Mouse (Mus musculus) neural tube, embryonic 15.5 days (tissue): ENCODE results near the gene Alox8. TPM values are rescaled to one million over a fixed set of nuclear protein-coding genes. Genes with fewer than 3 reads are reported as not detected.
A peak's percentile ranks its signal among the peaks of the same experiment; 100 is the strongest.

ENCODE experiments used
- ATAC-seq: fragments of 200-750 bp; cut with Nextera tagmentation; 2 replicates; pipeline ENCODE4 v1.8.0; 2017; ENCODE audit warnings: mild to moderate bottlenecking, moderate TSS enrichment, moderate library complexity; ENCODE audit not compliant: low FRiP score
- H3K27ac ChIP-seq: fragments of 300-500 bp; sonication (generic); replicated peaks from 2 replicates; pipeline ENCODE4 v1.5.1; 2015; ENCODE audit warnings: mild to moderate bottlenecking, inconsistent platforms
- H3K27me3 ChIP-seq: fragments of 300-500 bp; sonication (generic); replicated peaks from 2 replicates; pipeline ENCODE4 v1.6.1; 2015; ENCODE audit warnings: inconsistent platforms
- H3K36me3 ChIP-seq: fragments of 300-500 bp; sonication (generic); 2 replicates; pipeline ENCODE4 v1.6.1; 2015; ENCODE audit warnings: inconsistent platforms
- H3K4me1 ChIP-seq: fragments of 300-500 bp; sonication (generic); 2 replicates; pipeline ENCODE4 v1.6.1; 2015; ENCODE audit warnings: inconsistent platforms
- H3K4me2 ChIP-seq: fragments of 300-500 bp; sonication (generic); 2 replicates; pipeline ENCODE4 v1.6.1; 2015; ENCODE audit warnings: inconsistent platforms, mild to moderate bottlenecking, moderate library complexity
- H3K4me3 ChIP-seq: fragments of 300-500 bp; sonication (generic); replicated peaks from 2 replicates; pipeline ENCODE4 v1.5.1; 2015; ENCODE audit warnings: mild to moderate bottlenecking, inconsistent platforms
- H3K9ac ChIP-seq: fragments of 300-500 bp; sonication (generic); replicated peaks from 2 replicates; pipeline ENCODE4 v1.6.1; 2015; ENCODE audit warnings: mild to moderate bottlenecking, inconsistent platforms
- H3K9me3 ChIP-seq: fragments of 300-500 bp; sonication (generic); replicated peaks from 2 replicates; pipeline ENCODE4 v1.6.1; 2016; ENCODE audit warnings: inconsistent platforms
- WGBS: fragments of 180-500 bp; shearing (Covaris S2); methylation state at CpG from one replicate; pipeline ENCODE4 v1.1.7; 2015; ENCODE audit warnings: mixed read lengths; 5-methylcytosine and 5-hydroxymethylcytosine counted together
- polyA plus RNA-seq: library from polyadenylated mRNA; unstranded; fragments of >200 nt; fragmentation: Nextera tagmentation; extraction: Ambion mirVana; gene quantifications from 2 replicates; pipeline ENCODE4 v1.2.1, GENCODE M21; 2015

The Alox8 gene
- polyA plus RNA-seq, 1 experiment from 2014 or later = 0.36 TPM

- H3K27ac ChIP-seq = no peak overlapping the region
- ATAC-seq = no peak
- H3K36me3 ChIP-seq = no peaks in the 10 kb centered on the region
- WGBS = 90% methylated on average over 3 of the region's 3 CpGs
- no peak overlapping the region for H3K4me2 ChIP-seq
- no peak overlapping the region for H3K9ac ChIP-seq
- no peaks in the 10 kb centered on the region for H3K27me3 ChIP-seq
- H3K4me1 ChIP-seq = no peaks in the 10 kb centered on the region
- H3K4me3 ChIP-seq = no peak overlapping the region
- no peaks in the 10 kb centered on the region for H3K9me3 ChIP-seq
Observed at GRCm38 (mm10) chr11:69178525-69178924, 19.1 kb downstream of the Alox8 start.

- no peak overlapping the region for H3K27ac ChIP-seq
- no peak overlapping the region for H3K9ac ChIP-seq
- H3K36me3 ChIP-seq = no peaks in the 10 kb centered on the region
- no peak for ATAC-seq
- H3K4me3 ChIP-seq = no peak overlapping the region
- H3K4me2 ChIP-seq = no peak overlapping the region
- no peaks in the 10 kb centered on the region for H3K27me3 ChIP-seq
- WGBS = 90% methylated on average over 7 of the region's 7 CpGs
- no peaks in the 10 kb centered on the region for H3K9me3 ChIP-seq
- no peaks in the 10 kb centered on the region for H3K4me1 ChIP-seq
Observed at GRCm38 (mm10) chr11:69174722-69175121, 22.9 kb downstream of the Alox8 start.

- no peaks in the 10 kb centered on the region for H3K27me3 ChIP-seq
- H3K27ac ChIP-seq = no peak overlapping the region
- no peak overlapping the region for H3K4me3 ChIP-seq
- no peaks in the 10 kb centered on the region for H3K36me3 ChIP-seq
- 87% methylated on average over 2 of the region's 2 CpGs for WGBS
- H3K4me2 ChIP-seq = no peak overlapping the region
- H3K9me3 ChIP-seq = no peaks in the 10 kb centered on the region
- H3K9ac ChIP-seq = no peak overlapping the region
- ATAC-seq = no peak
- no peaks in the 10 kb centered on the region for H3K4me1 ChIP-seq
Observed at GRCm38 (mm10) chr11:69172606-69173005, 25.0 kb downstream of the Alox8 start.

GRCm38 (mm10) chr11:69171626-69172025, 26.0 kb downstream of the Alox8 start:
- no peak for ATAC-seq
- WGBS = 29% methylated on average over 7 of the region's 7 CpGs

GRCm38 (mm10) chr11:69169313-69169712, 28.3 kb downstream of the Alox8 start:
- H3K4me2 ChIP-seq = no peak overlapping the region
- WGBS = 86% methylated on average over 12 of the region's 12 CpGs
- no peak overlapping the region for H3K4me3 ChIP-seq
- no peaks in the 10 kb centered on the region for H3K9me3 ChIP-seq
- H3K9ac ChIP-seq = no peak overlapping the region
- ATAC-seq = no peak
- no peaks in the 10 kb centered on the region for H3K36me3 ChIP-seq
- no peaks in the 10 kb centered on the region for H3K4me1 ChIP-seq
- no peak overlapping the region for H3K27ac ChIP-seq
- H3K27me3 ChIP-seq = no peaks in the 10 kb centered on the region

More at GRCm38 (mm10) chr11:69171626-69172025, 26.0 kb downstream of the Alox8 start:
- no peak overlapping the region for H3K27ac ChIP-seq
- no peaks in the 10 kb centered on the region for H3K27me3 ChIP-seq
- no peaks in the 10 kb centered on the region for H3K36me3 ChIP-seq
- H3K4me2 ChIP-seq = no peak overlapping the region
- H3K4me3 ChIP-seq = no peak overlapping the region
- H3K9me3 ChIP-seq = no peaks in the 10 kb centered on the region
- no peak overlapping the region for H3K9ac ChIP-seq
- no peaks in the 10 kb centered on the region for H3K4me1 ChIP-seq

- peaks cover 8% of the 10 kb centered on the region for H3K4me1 ChIP-seq
Observed at GRCm38 (mm10) chr11:69156800-69157199, 40.8 kb downstream of the Alox8 start, which contains the start of gene Alox12b. Gene Alox12b, plus strand, starts transcription at chr11:69156989.

GRCm38 (mm10) chr11:69155351-69155750, 42.3 kb downstream of the Alox8 start:
- Histone ChIP-seq H3K4me1 (peaks cover 15% of the 10 kb centered on the region), H3K36me3 (no peaks in the 10 kb centered on the region), H3K27ac (no peak overlapping the region), H3K27me3 (peaks cover 34% of the 10 kb centered on the region), H3K4me2 (no peak overlapping the region), H3K4me3 (no peak overlapping the region), H3K9ac (no peak overlapping the region), H3K9me3 (no peaks in the 10 kb centered on the region)
- no peak for ATAC-seq
- 48% methylated on average over 1 of the region's 1 CpGs for WGBS

More at GRCm38 (mm10) chr11:69156800-69157199, 40.8 kb downstream of the Alox8 start, which contains the start of gene Alox12b:
- H3K9me3 ChIP-seq = no peaks in the 10 kb centered on the region
- whole genome bisulfite sequencing = 3% methylated on average over 17 of the region's 18 CpGs
- no peaks in the 10 kb centered on the region for H3K36me3 ChIP-seq
- peaks cover 31% of the 10 kb centered on the region for H3K27me3 ChIP-seq
- no peak within 1 kb of the TSS for H3K27ac ChIP-seq
- ATAC-seq = no peak
- H3K4me3 ChIP-seq = peak within 1 kb of the TSS; percentile 25
- peak within 1 kb of the TSS; percentile 53 for H3K4me2 ChIP-seq
- no peak within 1 kb of the TSS; the same call in 1 of the 2 replicates for H3K9ac ChIP-seq

- peaks cover 33% of the 10 kb centered on the region for H3K27me3 ChIP-seq
- no peaks in the 10 kb centered on the region for H3K36me3 ChIP-seq
- 86% methylated on average over 8 of the region's 8 CpGs for WGBS
- no peak overlapping the region for H3K27ac ChIP-seq
- no peaks in the 10 kb centered on the region for H3K9me3 ChIP-seq
- H3K4me2 ChIP-seq = no peak overlapping the region
- H3K4me1 ChIP-seq = peaks cover 18% of the 10 kb centered on the region
- no peak for ATAC-seq
- no peak overlapping the region for H3K9ac ChIP-seq
- H3K4me3 ChIP-seq = no peak overlapping the region
Observed at GRCm38 (mm10) chr11:69153831-69154230, 43.8 kb downstream of the Alox8 start.

GRCm38 (mm10) chr11:69151004-69151403, 46.6 kb downstream of the Alox8 start:
- Histone ChIP-seq H3K4me2 (peak overlapping the region; percentile 50), H3K9me3 (no peaks in the 10 kb centered on the region), H3K27ac (no peak overlapping the region), H3K9ac (0 out of 2 replicates have a peak overlapping the region, but pooled peaks have one; percentile 23), H3K27me3 (peaks cover 15% of the 10 kb centered on the region; the same call in 1 of the 2 replicates), H3K4me1 (0 out of 2 replicates have a peak, but pooled peaks cover 10% of the 10 kb centered on the region), H3K4me3 (peak overlapping the region; percentile 23), H3K36me3 (no peaks in the 10 kb centered on the region)
- no peak for ATAC-seq
- 64% methylated on average over 6 of the region's 6 CpGs for WGBS

- H3K27ac ChIP-seq = no peak overlapping the region
- peak overlapping the region; percentile 50 for H3K4me2 ChIP-seq
- ATAC-seq = no peak
- 0 out of 2 replicates have a peak, but pooled peaks cover 10% of the 10 kb centered on the region for H3K4me1 ChIP-seq
- H3K9ac ChIP-seq = 0 out of 2 replicates have a peak overlapping the region, but pooled peaks have one; percentile 23
- H3K4me3 ChIP-seq = peak overlapping the region; percentile 23
- H3K36me3 ChIP-seq = no peaks in the 10 kb centered on the region
- H3K9me3 ChIP-seq = no peaks in the 10 kb centered on the region
- WGBS = 3% methylated on average over 7 of the region's 7 CpGs
- H3K27me3 ChIP-seq = peaks cover 13% of the 10 kb centered on the region; the same call in 1 of the 2 replicates
Observed at GRCm38 (mm10) chr11:69150444-69150843, 47.2 kb downstream of the Alox8 start.

GRCm38 (mm10) chr11:69149728-69150127, 47.9 kb downstream of the Alox8 start:
- ATAC-seq = no peak
- Histone ChIP-seq H3K27ac (no peak overlapping the region), H3K9me3 (no peaks in the 10 kb centered on the region), H3K36me3 (no peaks in the 10 kb centered on the region), H3K4me1 (0 out of 2 replicates have a peak, but pooled peaks cover 10% of the 10 kb centered on the region), H3K4me2 (no peak overlapping the region), H3K4me3 (no peak overlapping the region), H3K27me3 (peaks cover 10% of the 10 kb centered on the region; the same call in 1 of the 2 replicates), H3K9ac (no peak overlapping the region)
- WGBS = 73% methylated on average over 6 of the region's 6 CpGs

- 86% methylated on average over 5 of the region's 5 CpGs for WGBS
- 0 out of 2 replicates have a peak, but pooled peaks cover 10% of the 10 kb centered on the region for H3K4me1 ChIP-seq
- no peak for ATAC-seq
Observed at GRCm38 (mm10) chr11:69148451-69148960, 49.1 kb downstream of the Alox8 start.

More at GRCm38 (mm10) chr11:69148451-69148960, 49.1 kb downstream of the Alox8 start:
- Histone ChIP-seq H3K27ac (no peak overlapping the region), H3K4me2 (no peak overlapping the region), H3K36me3 (no peaks in the 10 kb centered on the region), H3K4me3 (no peak overlapping the region), H3K9me3 (no peaks in the 10 kb centered on the region), H3K9ac (no peak overlapping the region), H3K27me3 (peaks cover 10% of the 10 kb centered on the region; the same call in 1 of the 2 replicates)
